Comparison of ENCODE assay signal across 9 mouse cellular contexts in genomic region chr12:111958101-111958865, GRCm38 (mm10). TPM values are rescaled to one million over a fixed set of nuclear protein-coding genes. Genes with fewer than 3 reads are reported as not detected.
DNase-seq lines count a peak whose midpoint lies in the region; ATAC-seq and TF ChIP-seq lines count a peak whose summit lies in the region.
"Had no signal": no experiment of that assay in that cellular context is flagged by ENCODE, and none has a peak within 500 bp of the region (broad histone marks: within the 10 kb centered on the region; RNA-seq: fewer than 3 reads in every experiment).

No protein-coding gene starts in this region.

- ATAC-seq in hindbrain, embryonic 16.5 days: peak; percentile 80; the same call in 1 of the 2 replicates

- H3K9me3 ChIP-seq in hindbrain, embryonic 16.5 days (ENCODE audit: control insufficient read depth, low read length): no peaks in the 10 kb centered on the region

- peaks cover 22% of the 10 kb centered on the region for H3K36me3 ChIP-seq in hindbrain, embryonic 16.5 days (ENCODE audit: control insufficient read depth, insufficient read depth, low read length)

- TF ChIP-seq POLR2A in cerebellum, adult 2 months (IDR thresholded peaks at IDR 0.05; ENCODE audit: borderline replicate concordance, insufficient read depth, low read length): no peak

- no peak overlapping the region for H3K27ac ChIP-seq in cerebellum, adult 2 months (ENCODE audit: insufficient read depth, low read length)
- no peak overlapping the region for H3K27ac ChIP-seq in hindbrain, embryonic 16.5 days (ENCODE audit: low read depth, low read length)

- H3K4me1 ChIP-seq in cerebellum, adult 2 months (ENCODE audit: control insufficient read depth, insufficient read depth, low read length): peaks cover 4% of the 10 kb centered on the region
- H3K4me1 ChIP-seq in hindbrain, embryonic 16.5 days (ENCODE audit: control insufficient read depth, insufficient read depth, low read depth, low read length): no peaks in the 10 kb centered on the region

- 20% methylated on average over 9 of the region's 9 CpGs for WGBS in cerebellum, adult 2 months
- 44% methylated on average over 9 of the region's 9 CpGs for WGBS in hindbrain, embryonic 16.5 days

- peak; percentile 62 for DNase-seq in T-cell, adult 2 months (ENCODE audit: low spot score)
- DNase-seq in cerebellum, adult 2 months: peak; percentile 69 to 81
- peak; percentile 56 for DNase-seq in forelimb bud, embryonic 11.5 days (ENCODE audit: low read depth, low spot score)
- peak; percentile 74 to 85 for DNase-seq in left cerebral cortex, adult 18-20 months (ENCODE audit: low spot score in 2 of 2)
- DNase-seq in lung, postnatal 36 days: peak; percentile 92
- DNase-seq in retina, postnatal 7 days (ENCODE audit: low read depth, low spot score): peak; percentile 53
- DNase-seq in urinary bladder, postnatal 4 days (ENCODE audit: low spot score in 2 of 2): peak; percentile 43 to 75

- no peak overlapping the region for H3K9ac ChIP-seq in hindbrain, embryonic 16.5 days (ENCODE audit: low read depth, low read length)

- H3K27me3 ChIP-seq in cerebellum, adult 2 months (ENCODE audit: control insufficient read depth, insufficient read depth, low read length): no peaks in the 10 kb centered on the region
- H3K27me3 ChIP-seq in hindbrain, embryonic 16.5 days (replicated peaks; ENCODE audit: control insufficient read depth, insufficient read depth, low read length): no peaks in the 10 kb centered on the region

- H3K4me3 ChIP-seq in cerebellum, adult 2 months (replicated peaks; ENCODE audit: insufficient read depth, low read depth, low read length): no peak overlapping the region
- no peak overlapping the region for H3K4me3 ChIP-seq in hindbrain, embryonic 16.5 days (ENCODE audit: low read length)

- no peak overlapping the region for H3K4me2 ChIP-seq in hindbrain, embryonic 16.5 days (ENCODE audit: low read length)

- TF ChIP-seq CTCF in cerebellum, adult 2 months (IDR thresholded peaks at IDR 0.05; ENCODE audit: borderline replicate concordance, insufficient read depth, low read depth, low read length): peak; percentile 88

RNA-seq across cellular contexts. Expression of gene Atp5mpl, which starts 8.5 kb away (rescaled TPM):
- polyA plus RNA-seq in cerebellum, adult 2 months (2012; rRNA removed): 359 and 364 TPM in 2 replicates
- 694 and 757 TPM in 2 replicates for polyA plus RNA-seq in hindbrain, embryonic 16.5 days (2015; fragmentation: Nextera tagmentation; extraction: Ambion mirVana)
- 100 to 1,000 TPM; 353 to 384 TPM for total RNA-seq in left cerebral cortex, adult 18-20 months (2021)

RNA-seq across cellular contexts. Expression of gene Tdrd9, which starts 13.1 kb away (rescaled TPM):
- polyA plus RNA-seq in cerebellum, adult 2 months (2012; rRNA removed): 0.17 and 0.21 TPM in 2 replicates
- 0.24 and 0.29 TPM in 2 replicates for polyA plus RNA-seq in hindbrain, embryonic 16.5 days (2015; fragmentation: Nextera tagmentation; extraction: Ambion mirVana)
- total RNA-seq in left cerebral cortex, adult 18-20 months (2021): under 1 TPM; 0.26 to 0.33 TPM

RNA-seq across cellular contexts. Expression of gene Rd3l, which starts 22.8 kb away (rescaled TPM):
- polyA plus RNA-seq in cerebellum, adult 2 months (2012; rRNA removed): 1.3 and 1.7 TPM in 2 replicates
- not detected in 2 replicates for polyA plus RNA-seq in hindbrain, embryonic 16.5 days (2015; fragmentation: Nextera tagmentation; extraction: Ambion mirVana)
- under 1 TPM in 1 of 2 experiments, not detected in 1; 0.37 TPM for total RNA-seq in left cerebral cortex, adult 18-20 months (2021)
- polyA plus RNA-seq: large intestine, adult 2 months had no signal

RNA-seq across cellular contexts. Expression of gene Ppp1r13b, which starts 50.4 kb away (rescaled TPM):
- polyA plus RNA-seq in cerebellum, adult 2 months (2012; rRNA removed): 37.8 and 38.4 TPM in 2 replicates
- polyA plus RNA-seq in hindbrain, embryonic 16.5 days (2015; fragmentation: Nextera tagmentation; extraction: Ambion mirVana): 17.9 and 36.4 TPM in 2 replicates
- 10 to 100 TPM; 58.8 to 67.3 TPM for total RNA-seq in left cerebral cortex, adult 18-20 months (2021)
